Mouse (Mus musculus): ENCODE measurements around the gene Cspg4. TPM values are rescaled to one million over a fixed set of nuclear protein-coding genes. Genes with fewer than 3 reads are reported as not detected.

Gene Cspg4
- 10 to 100 TPM; 13.8 to 17.0 TPM for total RNA-seq (2021)
- long read RNA-seq, full-length matches to known transcripts: 3 of 9 reads
- long read RNA-seq, partial matches to known transcripts: 5 of 9 reads
- long read RNA-seq, other reads (novel, unspliced or antisense): 1 of 9 reads

GRCm38 (mm10) chr9:56864832-56865231 lies at the start of gene Cspg4:
Cspg4 (plus strand) TSS chr9:56865033.
- no peak for DNase-seq (ENCODE audit: low spot score in 2 of 2)

GRCm38 (mm10) chr9:56824900-56825299 lies 39.9 kb upstream of the Cspg4 start:
- peak in 1 of 2 experiments; percentile 69 for DNase-seq (ENCODE audit: low spot score in 2 of 2)

- DNase-seq (ENCODE audit: low spot score in 2 of 2): no peak
These were observed 39.2 kb upstream of the Cspg4 start for GRCm38 (mm10) chr9:56825476-56826213.

DNA sequence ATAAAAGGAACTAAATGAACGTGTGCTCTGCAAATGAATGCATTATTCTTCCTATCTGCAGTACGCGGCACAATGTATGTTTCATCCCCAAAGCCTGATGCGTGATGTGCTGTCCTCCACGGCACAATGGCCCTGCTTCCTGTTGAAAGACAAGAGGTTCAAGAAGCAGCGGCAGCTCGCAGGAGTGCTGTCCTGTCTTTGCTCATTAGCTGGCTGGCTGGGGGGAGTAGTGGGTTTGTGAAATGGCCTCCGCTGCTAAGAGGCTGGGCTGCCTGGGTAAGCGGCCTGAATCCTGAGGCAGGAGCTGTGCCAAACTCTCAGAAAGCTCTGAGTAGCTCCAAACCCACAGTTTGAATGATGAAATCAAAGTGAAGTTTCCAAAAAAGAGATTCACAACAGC lies 36.7 kb upstream of the Cspg4 start:
- no peak for DNase-seq (ENCODE audit: low spot score in 2 of 2)

GRCm38 (mm10) chr9:56828841-56829240 lies 36.0 kb upstream of the Cspg4 start:
- no peak for DNase-seq (ENCODE audit: low spot score in 2 of 2)

GRCm38 (mm10) chr9:56830162-56830561 lies 34.7 kb upstream of the Cspg4 start:
- DNase-seq (ENCODE audit: low spot score in 2 of 2): no peak

DNA sequence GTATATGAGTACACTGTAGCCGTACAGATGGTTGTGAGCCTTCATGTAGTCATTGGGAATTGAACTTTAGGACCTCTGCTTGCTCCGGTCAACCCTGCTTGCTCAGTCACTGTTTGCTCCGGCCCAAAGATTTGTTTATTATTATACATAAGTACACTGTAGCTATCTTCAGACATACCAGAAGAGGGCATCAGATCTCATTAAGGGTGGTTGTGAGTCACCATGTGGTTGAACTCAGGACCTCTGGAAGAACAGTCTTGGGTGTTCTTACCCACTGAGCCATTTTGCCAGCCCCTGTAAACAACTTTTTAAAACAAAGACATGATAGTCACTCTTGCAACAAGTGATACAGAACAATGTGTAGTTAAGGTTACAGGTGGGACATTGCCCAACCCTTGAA lies 32.9 kb upstream of the Cspg4 start:
- no peak for DNase-seq (ENCODE audit: low spot score in 2 of 2)

- no peak for DNase-seq (ENCODE audit: low spot score in 2 of 2)
These were observed 31.9 kb upstream of the Cspg4 start for GRCm38 (mm10) chr9:56832900-56833299.

GRCm38 (mm10) chr9:56835152-56835551 lies 29.7 kb upstream of the Cspg4 start:
- no peak for DNase-seq (ENCODE audit: low spot score in 2 of 2)

GRCm38 (mm10) chr9:56840721-56841120 lies 24.1 kb upstream of the Cspg4 start:
- DNase-seq (ENCODE audit: low spot score in 2 of 2): no peak

GRCm38 (mm10) chr9:56841864-56842263 lies 23.0 kb upstream of the Cspg4 start:
- no peak for DNase-seq (ENCODE audit: low spot score in 2 of 2)

DNA sequence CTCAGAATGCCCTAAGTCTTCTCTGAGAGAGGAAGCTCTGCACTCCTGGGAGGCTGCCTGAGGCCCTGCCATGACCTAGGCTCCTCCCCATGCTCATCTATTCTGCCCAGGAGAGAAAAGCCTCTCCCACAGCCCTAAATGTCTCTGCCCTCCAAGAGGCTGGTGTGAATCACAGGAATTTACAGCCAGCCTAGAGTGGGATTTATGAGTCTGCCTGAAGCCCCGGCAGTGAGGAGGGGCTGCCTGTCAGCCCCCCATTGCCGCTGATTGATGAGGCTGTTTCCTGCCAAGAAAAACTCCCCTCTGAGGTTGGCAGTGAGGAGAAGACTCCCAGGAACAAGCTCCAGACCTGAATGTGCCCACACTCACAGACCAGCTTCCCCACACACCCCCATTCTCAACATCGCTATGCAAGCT lies 22.5 kb upstream of the Cspg4 start:
- DNase-seq (ENCODE audit: low spot score in 2 of 2): no peak

DNA sequence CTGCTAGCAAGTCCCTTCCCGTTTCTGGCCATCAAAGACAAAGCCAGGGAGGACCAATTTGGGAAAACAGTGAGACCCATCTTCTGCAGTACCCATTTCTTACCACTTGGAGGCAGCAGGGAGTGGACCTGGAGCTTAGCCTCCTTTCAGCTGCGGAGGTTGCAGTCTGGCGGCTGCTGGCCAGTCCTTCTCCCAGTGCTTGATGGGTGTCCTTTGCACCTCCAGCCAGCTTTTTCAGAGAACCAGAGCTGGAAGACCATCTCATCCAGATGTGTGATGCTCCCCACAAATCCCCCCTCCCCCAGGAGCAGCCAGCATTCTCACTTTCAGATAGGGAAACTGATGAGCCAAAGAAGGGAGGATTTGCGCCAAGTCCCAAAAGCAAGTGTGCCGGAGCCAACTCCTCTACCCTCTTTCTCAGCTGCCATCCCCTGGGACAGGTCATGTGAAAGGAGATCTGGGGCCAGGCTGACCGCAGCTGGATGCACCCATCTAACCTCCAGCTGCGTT lies 21.1 kb upstream of the Cspg4 start:
- peak; percentile 54 to 83 for DNase-seq (ENCODE audit: low spot score in 2 of 2)

DNA sequence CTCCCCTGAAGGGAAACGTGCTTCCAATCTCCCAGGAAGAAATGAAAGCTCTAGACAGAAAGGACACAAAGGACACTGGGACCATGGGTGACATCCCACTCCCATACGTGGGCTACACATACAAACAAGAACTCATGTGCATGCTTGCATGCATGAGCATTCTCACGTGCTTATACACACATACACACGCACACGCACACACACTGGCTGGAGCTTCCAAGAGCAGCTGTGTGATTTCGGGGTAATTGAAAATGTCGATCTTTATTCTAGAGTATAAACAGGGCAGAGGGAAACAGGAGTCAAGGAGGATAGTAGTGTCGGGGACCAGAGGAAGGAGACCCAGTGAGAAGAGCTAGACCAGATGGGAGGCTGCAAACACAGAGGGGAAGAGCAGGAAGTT lies 20.2 kb upstream of the Cspg4 start:
- peak in 1 of 2 experiments; percentile 19 for DNase-seq (ENCODE audit: low spot score in 2 of 2)

DNA sequence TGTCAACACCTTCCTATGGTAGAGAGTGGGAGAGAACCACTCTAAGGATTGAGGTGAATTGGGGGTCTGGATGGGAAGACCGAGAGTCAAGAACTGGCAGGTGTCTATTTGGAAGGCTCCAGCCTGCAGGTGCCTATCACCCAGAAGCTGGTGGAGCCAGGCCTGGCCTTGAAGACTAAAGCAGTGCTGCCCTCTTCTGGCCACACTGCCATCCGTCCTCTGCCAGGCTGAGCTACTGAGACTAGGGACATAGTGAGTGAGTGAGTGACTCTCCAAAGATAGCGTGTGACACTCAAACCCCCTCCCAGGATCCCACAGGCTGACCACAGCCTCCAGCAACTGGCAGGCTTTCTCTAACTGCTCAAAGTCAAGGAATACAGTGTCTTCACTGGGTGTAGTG lies 17.3 kb upstream of the Cspg4 start:
- DNase-seq (ENCODE audit: low spot score in 2 of 2): peak; percentile 63 to 89

GRCm38 (mm10) chr9:56850128-56850904 lies 14.5 kb upstream of the Cspg4 start:
- DNase-seq (ENCODE audit: low spot score in 2 of 2): peak in 1 of 2 experiments; percentile 22

- no peak for DNase-seq (ENCODE audit: low spot score in 2 of 2)
These were observed 14.0 kb upstream of the Cspg4 start for GRCm38 (mm10) chr9:56850905-56851252.

- DNase-seq (ENCODE audit: low spot score in 2 of 2): no peak
These were observed 13.1 kb upstream of the Cspg4 start for GRCm38 (mm10) chr9:56851778-56852177.

DNA sequence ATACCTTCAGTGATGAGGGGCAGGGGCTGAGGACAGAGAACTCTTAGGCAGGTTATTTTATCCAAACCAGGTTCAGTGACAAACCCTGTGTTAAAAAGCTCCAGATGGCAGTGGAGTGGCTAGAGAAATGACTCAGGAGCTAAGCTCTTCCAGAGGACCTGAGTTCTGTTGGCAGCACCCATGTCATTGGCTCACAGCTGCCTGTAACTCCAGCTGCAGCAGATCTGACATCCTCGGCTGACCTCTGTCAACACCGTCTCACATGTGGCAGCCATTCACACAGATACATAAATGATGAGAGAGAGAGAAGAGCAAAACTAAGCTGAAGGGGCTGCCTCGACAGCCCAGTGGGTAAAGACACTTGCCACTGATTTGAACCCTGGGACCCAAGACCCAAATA lies 7.4 kb upstream of the Cspg4 start:
- no peak for DNase-seq (ENCODE audit: low spot score in 2 of 2)

- DNase-seq (ENCODE audit: low spot score in 2 of 2): no peak
These were observed 4.8 kb upstream of the Cspg4 start for GRCm38 (mm10) chr9:56860035-56860434.

- no peak for DNase-seq (ENCODE audit: low spot score in 2 of 2)
These were observed 4.2 kb upstream of the Cspg4 start for GRCm38 (mm10) chr9:56860486-56861269.
